Mouse (Mus musculus): ENCODE results near the gene Gpatch4. TPM values are rescaled to one million over a fixed set of nuclear protein-coding genes. Genes with fewer than 3 reads are reported as not detected.

Gpatch4 gene
- polyA plus RNA-seq, 1 experiment from 2014 or later, result 22.9 TPM

- no peaks in the 10 kb centered on the region for H3K36me3 ChIP-seq (ENCODE audit: control insufficient read depth, insufficient read depth, low read length)
- no peak overlapping the region for H3K27ac ChIP-seq (replicated peaks; ENCODE audit: low read depth, low read length)
- H3K4me3 ChIP-seq (replicated peaks; ENCODE audit: low read depth, low read length), result peak overlapping the region; percentile 41
- H3K9ac ChIP-seq (replicated peaks; ENCODE audit: low read length), result no peak overlapping the region
- ATAC-seq (ENCODE audit: low FRiP score, low TSS enrichment) (no peak), DNase-seq (peak; percentile 5)
- no peaks in the 10 kb centered on the region for H3K9me3 ChIP-seq (ENCODE audit: control insufficient read depth, low read length)
- peak overlapping the region; percentile 82 for H3K4me2 ChIP-seq (ENCODE audit: low read length)
- no peaks in the 10 kb centered on the region for H3K4me1 ChIP-seq (ENCODE audit: control insufficient read depth, insufficient read depth, low read length)
- 19% methylated on average over 4 of the region's 4 CpGs for WGBS
- H3K27me3 ChIP-seq (ENCODE audit: control insufficient read depth, insufficient read depth, low read length), result no peaks in the 10 kb centered on the region
Observed at GRCm38 (mm10) chr3:88082663-88083062, 39.8 kb downstream of the Gpatch4 start.

- Histone ChIP-seq H3K4me2 (ENCODE audit: low read length) (no peak overlapping the region), H3K27ac (replicated peaks; ENCODE audit: low read depth, low read length) (no peak overlapping the region), H3K4me1 (ENCODE audit: control insufficient read depth, insufficient read depth, low read length) (no peaks in the 10 kb centered on the region), H3K36me3 (ENCODE audit: control insufficient read depth, insufficient read depth, low read length) (no peaks in the 10 kb centered on the region; the same call in 1 of the 2 replicates), H3K9ac (replicated peaks; ENCODE audit: low read length) (no peak overlapping the region), H3K4me3 (replicated peaks; ENCODE audit: low read depth, low read length) (no peak overlapping the region), H3K27me3 (ENCODE audit: control insufficient read depth, insufficient read depth, low read length) (no peaks in the 10 kb centered on the region), H3K9me3 (ENCODE audit: control insufficient read depth, low read length) (no peaks in the 10 kb centered on the region)
- 94% methylated on average over 2 of the region's 2 CpGs for WGBS
- DNase-seq (no peak), ATAC-seq (ENCODE audit: low FRiP score, low TSS enrichment) (no peak)
Observed at GRCm38 (mm10) chr3:88084001-88084400, 41.1 kb downstream of the Gpatch4 start.

GRCm38 (mm10) chr3:88085459-88085858 is 42.6 kb downstream of the Gpatch4 start:
- H3K4me3 ChIP-seq (replicated peaks; ENCODE audit: low read depth, low read length), result no peak overlapping the region
- H3K4me2 ChIP-seq (ENCODE audit: low read length), result no peak overlapping the region
- no peaks in the 10 kb centered on the region for H3K27me3 ChIP-seq (ENCODE audit: control insufficient read depth, insufficient read depth, low read length)
- DNase-seq (no peak), ATAC-seq (ENCODE audit: low FRiP score, low TSS enrichment) (no peak)
- no peak overlapping the region for H3K27ac ChIP-seq (replicated peaks; ENCODE audit: low read depth, low read length)
- no peaks in the 10 kb centered on the region for H3K9me3 ChIP-seq (ENCODE audit: control insufficient read depth, low read length)
- no peak overlapping the region for H3K9ac ChIP-seq (replicated peaks; ENCODE audit: low read length)
- H3K36me3 ChIP-seq (ENCODE audit: control insufficient read depth, insufficient read depth, low read length), result peaks cover 10% of the 10 kb centered on the region; the same call in 1 of the 2 replicates
- WGBS, result 95% methylated on average over 6 of the region's 9 CpGs
- H3K4me1 ChIP-seq (ENCODE audit: control insufficient read depth, insufficient read depth, low read length), result no peaks in the 10 kb centered on the region

- peak; percentile 63 for DNase-seq
- Histone ChIP-seq H3K9me3 (ENCODE audit: control insufficient read depth, low read length) (no peaks in the 10 kb centered on the region), H3K4me2 (ENCODE audit: low read length) (no peak overlapping the region), H3K9ac (replicated peaks; ENCODE audit: low read length) (no peak overlapping the region), H3K4me1 (ENCODE audit: control insufficient read depth, insufficient read depth, low read length) (no peaks in the 10 kb centered on the region), H3K27ac (replicated peaks; ENCODE audit: low read depth, low read length) (no peak overlapping the region), H3K36me3 (ENCODE audit: control insufficient read depth, insufficient read depth, low read length) (peaks cover 10% of the 10 kb centered on the region; the same call in 1 of the 2 replicates), H3K27me3 (ENCODE audit: control insufficient read depth, insufficient read depth, low read length) (no peaks in the 10 kb centered on the region), H3K4me3 (replicated peaks; ENCODE audit: low read depth, low read length) (no peak overlapping the region)
- WGBS, result 61% methylated on average over 1 of the region's 1 CpGs
- ATAC-seq (ENCODE audit: low FRiP score, low TSS enrichment), result no peak
Observed at GRCm38 (mm10) chr3:88087688-88088087, 44.8 kb downstream of the Gpatch4 start.

GRCm38 (mm10) chr3:88090106-88090505 is 47.2 kb downstream of the Gpatch4 start:
- WGBS, result 91% methylated on average over 7 of the region's 7 CpGs
- Histone ChIP-seq H3K9ac (replicated peaks; ENCODE audit: low read length) (no peak overlapping the region), H3K27me3 (ENCODE audit: control insufficient read depth, insufficient read depth, low read length) (no peaks in the 10 kb centered on the region), H3K4me1 (ENCODE audit: control insufficient read depth, insufficient read depth, low read length) (no peaks in the 10 kb centered on the region), H3K36me3 (ENCODE audit: control insufficient read depth, insufficient read depth, low read length) (peaks cover 10% of the 10 kb centered on the region; the same call in 1 of the 2 replicates), H3K4me3 (replicated peaks; ENCODE audit: low read depth, low read length) (no peak overlapping the region), H3K27ac (replicated peaks; ENCODE audit: low read depth, low read length) (no peak overlapping the region), H3K9me3 (ENCODE audit: control insufficient read depth, low read length) (no peaks in the 10 kb centered on the region), H3K4me2 (ENCODE audit: low read length) (no peak overlapping the region)
- ATAC-seq (ENCODE audit: low FRiP score, low TSS enrichment) (no peak), DNase-seq (no peak)

- Histone ChIP-seq H3K4me2 (ENCODE audit: low read length) (no peak overlapping the region), H3K9me3 (ENCODE audit: control insufficient read depth, low read length) (no peaks in the 10 kb centered on the region), H3K9ac (replicated peaks; ENCODE audit: low read length) (no peak overlapping the region), H3K4me1 (ENCODE audit: control insufficient read depth, insufficient read depth, low read length) (no peaks in the 10 kb centered on the region), H3K27ac (replicated peaks; ENCODE audit: low read depth, low read length) (no peak overlapping the region), H3K27me3 (ENCODE audit: control insufficient read depth, insufficient read depth, low read length) (no peaks in the 10 kb centered on the region), H3K4me3 (replicated peaks; ENCODE audit: low read depth, low read length) (no peak overlapping the region), H3K36me3 (ENCODE audit: control insufficient read depth, insufficient read depth, low read length) (peaks cover 10% of the 10 kb centered on the region; the same call in 1 of the 2 replicates)
- DNase-seq, result no peak
- 93% methylated on average over 6 of the region's 6 CpGs for WGBS
- no peak for ATAC-seq (ENCODE audit: low FRiP score, low TSS enrichment)
Observed at GRCm38 (mm10) chr3:88090616-88091015, 47.7 kb downstream of the Gpatch4 start.

- DNase-seq (peak; percentile 9), ATAC-seq (ENCODE audit: low FRiP score, low TSS enrichment) (no peak)
- Histone ChIP-seq H3K27ac (replicated peaks; ENCODE audit: low read depth, low read length) (no peak overlapping the region), H3K36me3 (ENCODE audit: control insufficient read depth, insufficient read depth, low read length) (peaks cover 10% of the 10 kb centered on the region; the same call in 1 of the 2 replicates), H3K9me3 (ENCODE audit: control insufficient read depth, low read length) (no peaks in the 10 kb centered on the region), H3K9ac (replicated peaks; ENCODE audit: low read length) (no peak overlapping the region), H3K27me3 (ENCODE audit: control insufficient read depth, insufficient read depth, low read length) (no peaks in the 10 kb centered on the region), H3K4me1 (ENCODE audit: control insufficient read depth, insufficient read depth, low read length) (no peaks in the 10 kb centered on the region), H3K4me2 (ENCODE audit: low read length) (no peak overlapping the region), H3K4me3 (replicated peaks; ENCODE audit: low read depth, low read length) (no peak overlapping the region)
- WGBS, result 77% methylated on average over 5 of the region's 5 CpGs
Observed at GRCm38 (mm10) chr3:88094126-88094525, 51.2 kb downstream of the Gpatch4 start.

GRCm38 (mm10) chr3:88097666-88098065 is 54.8 kb downstream of the Gpatch4 start:
- no peak overlapping the region for H3K27ac ChIP-seq (replicated peaks; ENCODE audit: low read depth, low read length)
- WGBS, result 92% methylated on average over 6 of the region's 6 CpGs
- no peak overlapping the region for H3K4me3 ChIP-seq (replicated peaks; ENCODE audit: low read depth, low read length)
- H3K4me1 ChIP-seq (ENCODE audit: control insufficient read depth, insufficient read depth, low read length), result no peaks in the 10 kb centered on the region
- H3K36me3 ChIP-seq (ENCODE audit: control insufficient read depth, insufficient read depth, low read length), result peaks cover 5% of the 10 kb centered on the region; the same call in 1 of the 2 replicates
- ATAC-seq (ENCODE audit: low FRiP score, low TSS enrichment) (no peak), DNase-seq (no peak)
- H3K9me3 ChIP-seq (ENCODE audit: control insufficient read depth, low read length), result no peaks in the 10 kb centered on the region
- no peak overlapping the region for H3K9ac ChIP-seq (replicated peaks; ENCODE audit: low read length)
- H3K4me2 ChIP-seq (ENCODE audit: low read length), result no peak overlapping the region
- H3K27me3 ChIP-seq (ENCODE audit: control insufficient read depth, insufficient read depth, low read length), result no peaks in the 10 kb centered on the region

- peak; percentile 9 for DNase-seq
- Histone ChIP-seq H3K4me2 (ENCODE audit: low read length) (no peak overlapping the region), H3K9me3 (ENCODE audit: control insufficient read depth, low read length) (no peaks in the 10 kb centered on the region), H3K27me3 (ENCODE audit: control insufficient read depth, insufficient read depth, low read length) (no peaks in the 10 kb centered on the region), H3K27ac (replicated peaks; ENCODE audit: low read depth, low read length) (no peak overlapping the region), H3K4me3 (replicated peaks; ENCODE audit: low read depth, low read length) (no peak overlapping the region), H3K36me3 (ENCODE audit: control insufficient read depth, insufficient read depth, low read length) (peaks cover 5% of the 10 kb centered on the region; the same call in 1 of the 2 replicates), H3K4me1 (ENCODE audit: control insufficient read depth, insufficient read depth, low read length) (no peaks in the 10 kb centered on the region), H3K9ac (replicated peaks; ENCODE audit: low read length) (no peak overlapping the region)
- ATAC-seq (ENCODE audit: low FRiP score, low TSS enrichment), result no peak
- WGBS, result 87% methylated on average over 3 of the region's 3 CpGs
Observed at GRCm38 (mm10) chr3:88100251-88100650, 57.3 kb downstream of the Gpatch4 start.
